Mouse (Mus musculus) spleen, embryonic (tissue): ENCODE results near the gene Gm9507.
"Not testable (repeated sequence)": the region's sequence is repeated elsewhere in the genome, so short reads cannot be mapped to it uniquely, and the experiment has no call there.

Experiments
- CTCF ChIA-PET: fragments of 350-600 bp; sonication (Branson Sonifier 250); formaldehyde crosslinking; loops from one replicate; lab custom pipeline; 2022; lab: Charles Lee

The Gm9507 gene

DNA sequence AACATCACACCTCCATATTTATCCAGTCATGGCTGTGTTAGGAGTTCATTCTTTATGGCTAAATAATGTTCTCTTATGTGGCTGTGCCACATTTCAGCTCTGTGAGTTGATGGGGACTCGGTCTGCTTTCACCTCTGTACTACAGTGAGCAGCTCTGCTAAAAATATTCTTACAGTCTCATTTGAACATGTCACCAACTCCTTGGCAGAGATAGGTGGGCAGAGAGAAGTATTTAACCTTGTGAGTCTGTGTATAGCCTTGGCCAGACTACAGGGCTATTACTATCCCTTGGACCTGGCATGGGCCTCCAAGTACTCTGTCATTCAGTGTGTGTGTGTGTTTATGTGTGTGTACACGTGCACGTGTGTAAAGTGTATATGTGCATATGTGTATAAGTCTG is 39.5 kb downstream of the Gm9507 start:
- CTCF ChIA-PET = not testable (repeated sequence)

DNA sequence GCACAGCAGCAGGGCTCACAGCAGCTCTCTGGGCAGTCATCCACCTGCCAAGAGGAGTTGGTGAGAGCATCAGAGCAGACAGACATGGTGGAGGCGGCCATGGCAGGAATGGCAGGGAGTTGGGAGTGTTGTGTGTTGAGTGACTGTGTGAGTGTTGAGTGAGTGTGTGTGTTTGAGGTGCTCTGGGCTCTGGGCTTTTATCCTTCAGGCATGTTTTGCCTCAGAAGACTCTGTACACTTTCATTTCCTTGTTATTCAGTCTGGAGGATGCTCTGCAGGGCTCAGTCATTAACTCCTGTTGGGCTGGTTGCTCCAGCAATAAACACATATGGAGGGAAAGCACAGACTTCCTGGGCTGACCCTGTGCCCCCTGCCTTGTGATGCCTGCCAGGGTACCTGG is 40.4 kb downstream of the Gm9507 start, which contains the start of gene Gm3238:
TSS of gene Gm3238 (minus strand) at position 101 of the 400 bp plus-strand sequence.
- CTCF ChIA-PET = not testable (repeated sequence)

GRCm38 (mm10) chr10:77769727-77770126 is 41.9 kb downstream of the Gm9507 start:
- CTCF ChIA-PET = no interaction called here
